Mouse (Mus musculus): Measurements from ENCODE around the gene Cacna1h. TPM values are rescaled to one million over a fixed set of nuclear protein-coding genes. Genes with fewer than 3 reads are reported as not detected.

Cacna1h gene
- total and polyA plus RNA-seq, 2 experiments from 2014 or later, result 3.4 to 39.2 TPM

DNA sequence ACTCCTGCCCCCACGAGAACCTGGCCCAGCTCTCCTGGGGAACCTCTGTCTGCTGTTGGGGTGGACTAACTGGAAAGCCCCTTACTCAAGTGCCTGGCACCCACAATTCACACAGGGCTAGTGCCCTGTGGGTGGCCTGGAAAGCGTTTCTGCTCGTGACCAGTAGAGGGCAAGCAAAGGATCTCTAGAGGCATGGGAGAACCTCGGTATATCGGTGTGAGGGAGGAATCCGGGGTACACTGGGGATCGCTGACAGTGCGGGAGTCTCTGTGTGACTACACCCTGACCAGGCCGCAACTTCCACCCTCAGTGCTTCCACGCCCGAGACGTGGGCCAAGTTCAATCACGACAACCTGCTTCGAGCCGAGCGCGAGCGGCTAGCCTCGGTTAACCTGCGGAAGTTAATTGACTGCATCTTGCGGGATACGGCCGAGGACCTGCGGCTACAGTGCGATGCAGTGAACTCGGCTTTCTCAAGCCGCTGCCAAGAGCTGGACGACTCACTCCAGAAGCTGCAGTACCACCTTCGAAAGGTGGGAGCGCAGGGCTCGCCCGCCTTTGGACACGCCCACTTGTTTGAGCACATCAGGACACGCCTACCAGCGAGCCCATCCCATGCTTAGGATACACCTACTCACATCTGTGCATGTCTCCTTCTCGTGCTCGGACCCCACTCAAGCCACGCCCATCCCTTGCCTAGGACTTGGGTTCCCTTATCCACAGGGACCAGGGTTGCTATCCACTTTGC, 40.9 kb upstream of the Cacna1h start:
- Histone ChIP-seq H3K27me3 (ENCODE audit: control insufficient read depth, insufficient read depth, low read length) (peaks cover 31% of the 10 kb centered on the region), H3K9me3 (replicated peaks; ENCODE audit: control insufficient read depth, low read length) (no peaks in the 10 kb centered on the region), H3K4me3 (ENCODE audit: low read depth, low read length) (peak overlapping the region; percentile 35), H3K4me2 (ENCODE audit: low read depth, low read length) (peak overlapping the region; percentile 65), H3K4me1 (ENCODE audit: control insufficient read depth, insufficient read depth) (peaks cover 11% of the 10 kb centered on the region; the same call in 1 of the 2 replicates), H3K9ac (replicated peaks; ENCODE audit: low read depth, low read length) (no peak overlapping the region), H3K36me3 (replicated peaks; ENCODE audit: control insufficient read depth, insufficient read depth, low read length) (no peaks in the 10 kb centered on the region), H3K27ac (ENCODE audit: low read depth) (no peak overlapping the region)
- 3% methylated on average over 38 of the region's 38 CpGs for WGBS
- TF ChIP-seq EP300 (IDR thresholded peaks at IDR 0.05; ENCODE audit: low read depth), result no peak
- peak; percentile 59 for TF ChIP-seq CTCF (IDR thresholded peaks at IDR 0.05; ENCODE audit: low read depth)
- ATAC-seq (ENCODE audit: insufficient read depth, low read depth) (peak; percentile 71; the same call in 1 of the 2 replicates), DNase-seq (ENCODE audit: low spot score) (peak; percentile 62)

GRCm38 (mm10) chr17:25472044-25472443, 38.5 kb upstream of the Cacna1h start:
- H3K4me1 ChIP-seq (ENCODE audit: control insufficient read depth, insufficient read depth), result peaks cover 17% of the 10 kb centered on the region; the same call in 1 of the 2 replicates

DNA sequence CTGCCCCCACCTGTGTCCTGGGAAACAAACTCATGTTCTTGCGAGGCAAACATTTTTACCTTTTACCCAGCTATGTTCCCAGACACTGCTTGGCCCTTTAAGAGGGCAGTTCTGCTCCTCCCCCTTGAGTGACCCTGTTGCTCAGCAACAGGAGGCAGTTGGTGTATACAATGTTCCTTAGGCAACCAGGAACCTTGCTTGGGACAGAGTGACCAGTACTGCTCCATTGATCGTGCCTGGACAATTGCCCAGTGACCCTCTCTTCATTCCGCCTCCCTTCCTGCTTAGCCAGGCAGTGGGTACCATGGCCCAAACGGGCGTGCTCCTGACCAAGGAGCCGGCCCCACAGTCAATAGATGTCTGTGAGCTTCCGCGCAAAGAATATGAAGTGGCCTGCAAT, 37.8 kb upstream of the Cacna1h start:
- no peak overlapping the region for H3K4me3 ChIP-seq (ENCODE audit: low read depth, low read length)
- DNase-seq (ENCODE audit: low spot score) (peak; percentile 40), ATAC-seq (ENCODE audit: insufficient read depth, low read depth) (no peak)
- H3K9me3 ChIP-seq (replicated peaks; ENCODE audit: control insufficient read depth, low read length), result no peaks in the 10 kb centered on the region
- no peak overlapping the region for H3K9ac ChIP-seq (replicated peaks; ENCODE audit: low read depth, low read length)
- WGBS, result 32% methylated on average over 8 of the region's 8 CpGs
- H3K27me3 ChIP-seq (ENCODE audit: control insufficient read depth, insufficient read depth, low read length), result peaks cover 25% of the 10 kb centered on the region
- peak overlapping the region; percentile 50 for H3K4me2 ChIP-seq (ENCODE audit: low read depth, low read length)
- H3K27ac ChIP-seq (ENCODE audit: low read depth), result no peak overlapping the region
- H3K4me1 ChIP-seq (ENCODE audit: control insufficient read depth, insufficient read depth), result peaks cover 15% of the 10 kb centered on the region; the same call in 1 of the 2 replicates
- TF ChIP-seq EP300 (IDR thresholded peaks at IDR 0.05; ENCODE audit: low read depth), result no peak
- TF ChIP-seq CTCF (IDR thresholded peaks at IDR 0.05; ENCODE audit: low read depth), result no peak
- H3K36me3 ChIP-seq (replicated peaks; ENCODE audit: control insufficient read depth, insufficient read depth, low read length), result no peaks in the 10 kb centered on the region

More at GRCm38 (mm10) chr17:25472044-25472443, 38.5 kb upstream of the Cacna1h start:
- no peak for DNase-seq (ENCODE audit: low spot score)
- no peak overlapping the region for H3K9ac ChIP-seq (replicated peaks; ENCODE audit: low read depth, low read length)
- peak overlapping the region; percentile 50; the same call in 1 of the 2 replicates for H3K4me2 ChIP-seq (ENCODE audit: low read depth, low read length)
- no peaks in the 10 kb centered on the region for H3K9me3 ChIP-seq (replicated peaks; ENCODE audit: control insufficient read depth, low read length)
- WGBS, result 29% methylated on average over 14 of the region's 14 CpGs
- H3K27ac ChIP-seq (ENCODE audit: low read depth), result no peak overlapping the region
- H3K36me3 ChIP-seq (replicated peaks; ENCODE audit: control insufficient read depth, insufficient read depth, low read length), result no peaks in the 10 kb centered on the region
- H3K27me3 ChIP-seq (ENCODE audit: control insufficient read depth, insufficient read depth, low read length), result peaks cover 25% of the 10 kb centered on the region
- no peak for ATAC-seq (ENCODE audit: insufficient read depth, low read depth)
- TF ChIP-seq CTCF (IDR thresholded peaks at IDR 0.05; ENCODE audit: low read depth), result no peak
- no peak for TF ChIP-seq EP300 (IDR thresholded peaks at IDR 0.05; ENCODE audit: low read depth)
- no peak overlapping the region for H3K4me3 ChIP-seq (ENCODE audit: low read depth, low read length)

GRCm38 (mm10) chr17:25469798-25470197, 36.2 kb upstream of the Cacna1h start:
- 28% methylated on average over 6 of the region's 8 CpGs for WGBS
- no peaks in the 10 kb centered on the region for H3K9me3 ChIP-seq (replicated peaks; ENCODE audit: control insufficient read depth, low read length)
- peaks cover 12% of the 10 kb centered on the region; the same call in 1 of the 2 replicates for H3K4me1 ChIP-seq (ENCODE audit: control insufficient read depth, insufficient read depth)
- no peak overlapping the region for H3K4me2 ChIP-seq (ENCODE audit: low read depth, low read length)
- DNase-seq (ENCODE audit: low spot score) (peak; percentile 69), ATAC-seq (ENCODE audit: insufficient read depth, low read depth) (0 out of 2 replicates have a peak, but pooled peaks have one; percentile 10)
- H3K4me3 ChIP-seq (ENCODE audit: low read depth, low read length), result no peak overlapping the region
- no peak for TF ChIP-seq EP300 (IDR thresholded peaks at IDR 0.05; ENCODE audit: low read depth)
- peak; percentile 84 for TF ChIP-seq CTCF (IDR thresholded peaks at IDR 0.05; ENCODE audit: low read depth)
- H3K36me3 ChIP-seq (replicated peaks; ENCODE audit: control insufficient read depth, insufficient read depth, low read length), result no peaks in the 10 kb centered on the region
- H3K27ac ChIP-seq (ENCODE audit: low read depth), result no peak overlapping the region
- H3K9ac ChIP-seq (replicated peaks; ENCODE audit: low read depth, low read length), result no peak overlapping the region
- peaks cover 15% of the 10 kb centered on the region for H3K27me3 ChIP-seq (ENCODE audit: control insufficient read depth, insufficient read depth, low read length)

DNA sequence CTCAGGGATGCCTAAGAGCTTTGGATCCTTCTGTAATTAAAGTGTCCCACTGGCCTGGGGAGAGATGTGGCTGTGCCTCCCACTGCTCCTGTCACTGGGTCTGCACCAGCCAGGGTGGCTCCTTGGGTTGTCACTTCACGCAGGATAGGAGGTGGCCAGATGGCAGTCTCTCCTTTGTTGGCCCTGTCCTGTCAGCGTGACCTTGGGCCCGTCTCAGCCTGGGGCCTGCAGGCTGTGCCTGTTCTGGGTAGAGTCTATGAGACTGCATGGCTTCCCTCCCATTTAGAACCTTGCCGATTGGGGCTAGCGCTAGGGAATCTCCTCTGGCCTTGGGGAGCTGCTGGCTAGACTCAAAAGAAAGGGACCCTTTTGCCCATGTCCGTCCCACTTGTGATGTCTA, 34.7 kb upstream of the Cacna1h start:
- no peak overlapping the region for H3K4me3 ChIP-seq (ENCODE audit: low read depth, low read length)
- no peaks in the 10 kb centered on the region for H3K36me3 ChIP-seq (replicated peaks; ENCODE audit: control insufficient read depth, insufficient read depth, low read length)
- no peaks in the 10 kb centered on the region for H3K9me3 ChIP-seq (replicated peaks; ENCODE audit: control insufficient read depth, low read length)
- no peak overlapping the region for H3K27ac ChIP-seq (ENCODE audit: low read depth)
- H3K27me3 ChIP-seq (ENCODE audit: control insufficient read depth, insufficient read depth, low read length), result peaks cover 5% of the 10 kb centered on the region
- ATAC-seq (ENCODE audit: insufficient read depth, low read depth), result no peak
- TF ChIP-seq EP300 (IDR thresholded peaks at IDR 0.05; ENCODE audit: low read depth), result no peak
- 46% methylated on average over 6 of the region's 6 CpGs for WGBS
- peaks cover 22% of the 10 kb centered on the region for H3K4me1 ChIP-seq (ENCODE audit: control insufficient read depth, insufficient read depth)
- no peak overlapping the region for H3K4me2 ChIP-seq (ENCODE audit: low read depth, low read length)
- DNase-seq (ENCODE audit: low spot score), result no peak
- H3K9ac ChIP-seq (replicated peaks; ENCODE audit: low read depth, low read length), result no peak overlapping the region
